Mouse (Mus musculus) forebrain, postnatal 0 days (tissue): ENCODE measurements at regions not wholly inside any gene's neighbourhood (a gene's known extent, or its start where the extent isn't known, plus 50 kb on each side); places are given as distances from the start of the nearest gene placed in this dataset.

Source experiments
- ATAC-seq: fragments of 200-750 bp; cut with Nextera tagmentation; 2 replicates; pipeline ENCODE4 v1.8.0; 2017; ENCODE audit warnings: mild to moderate bottlenecking, moderate library complexity
- DNase-seq: peaks from one replicate; pipeline ENCODE4 v3.0.0-alpha.2; 2015
- H3K27ac ChIP-seq: fragments of 300-500 bp; sonication (generic); 2 replicates; pipeline ENCODE4 v1.5.1; 2014; ENCODE audit warnings: low read depth, mild to moderate bottlenecking, antibody characterized with exemption, low read length, moderate library complexity, mixed read lengths
- H3K27me3 ChIP-seq: fragments of 300-500 bp; sonication (generic); 2 replicates; pipeline ENCODE4 v1.6.1; 2014; ENCODE audit warnings: mild to moderate bottlenecking, low read length, mixed read lengths; ENCODE audit not compliant: insufficient read depth
- H3K36me3 ChIP-seq: fragments of 300-500 bp; sonication (generic); 2 replicates; pipeline ENCODE4 v1.6.1; 2014; ENCODE audit warnings: mild to moderate bottlenecking, moderate library complexity; ENCODE audit not compliant: insufficient read depth
- H3K4me1 ChIP-seq: fragments of 300-500 bp; sonication (generic); 2 replicates; pipeline ENCODE4 v1.6.1; 2014; ENCODE audit warnings: antibody characterized with exemption; ENCODE audit not compliant: insufficient read depth
- H3K4me2 ChIP-seq: fragments of 300-500 bp; sonication (generic); 2 replicates; pipeline ENCODE4 v1.6.1; 2014; ENCODE audit warnings: low read depth, mild to moderate bottlenecking, moderate library complexity
- H3K4me3 ChIP-seq: fragments of 300-500 bp; sonication (generic); 2 replicates; pipeline ENCODE4 v1.5.1; 2014; ENCODE audit warnings: low read depth, low read length, mixed read lengths
- H3K9ac ChIP-seq: fragments of 300-500 bp; sonication (generic); 2 replicates; pipeline ENCODE4 v1.6.1; 2014; ENCODE audit warnings: mild to moderate bottlenecking
- H3K9me3 ChIP-seq: fragments of 300-500 bp; sonication (generic); 2 replicates; pipeline ENCODE4 v1.6.1; 2016; ENCODE audit warnings: low read length
- CTCF ChIP-seq: sonication (generic); IDR thresholded peaks from 2 replicates; pipeline ENCODE4 v1.5.1; 2016; ENCODE audit warnings: antibody characterized with exemption, control low read depth, low read depth
- WGBS: fragments of 180-500 bp; shearing (Covaris S2); extraction: QIAGEN DNeasy Blood & Tissue Kit; methylation state at CpG from one replicate; pipeline ENCODE4 v1.1.7; 2014; 5-methylcytosine and 5-hydroxymethylcytosine counted together

DNA sequence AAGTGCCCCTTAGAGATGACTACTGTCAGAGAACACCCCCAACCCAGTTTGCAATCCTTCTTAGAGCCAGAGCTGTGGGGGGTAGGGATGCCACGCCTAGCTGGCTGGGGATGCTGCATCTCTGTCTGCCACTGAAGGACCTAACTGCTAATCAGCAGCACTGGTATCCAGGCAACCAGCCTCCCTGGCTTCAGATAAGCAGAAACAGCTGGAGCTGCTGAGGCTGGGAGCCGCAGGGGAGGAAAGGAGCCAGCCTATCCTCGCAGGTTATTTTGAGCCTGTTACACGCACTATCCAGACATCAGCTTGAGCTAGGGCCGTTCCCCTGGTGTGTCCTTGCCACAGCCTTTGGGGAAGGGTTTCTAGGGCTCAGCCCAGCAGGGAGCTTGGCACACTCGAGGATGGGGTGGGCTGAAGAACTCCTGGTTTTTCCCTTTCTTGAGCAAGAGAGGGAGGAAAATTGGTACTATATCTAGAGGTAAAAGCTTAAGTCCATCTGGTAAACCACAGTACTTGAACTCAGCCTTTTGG is 68.4 kb downstream of the Irf2bpl start:
- TF ChIP-seq CTCF: no peak
- 0 out of 2 replicates have a peak overlapping the region, but pooled peaks have one; percentile 9 for H3K4me2 ChIP-seq
- peak; percentile 90 for DNase-seq
- peak overlapping the region; percentile 23 for H3K9ac ChIP-seq
- peaks cover 35% of the 10 kb centered on the region for H3K4me1 ChIP-seq
- H3K27me3 ChIP-seq: no peaks in the 10 kb centered on the region
- 2% methylated on average over 6 of the region's 6 CpGs for WGBS
- H3K36me3 ChIP-seq: no peaks in the 10 kb centered on the region
- peak; percentile 95 for ATAC-seq
- H3K9me3 ChIP-seq: no peaks in the 10 kb centered on the region
- H3K27ac ChIP-seq: peak overlapping the region; percentile 93
- H3K4me3 ChIP-seq: no peak overlapping the region

DNA sequence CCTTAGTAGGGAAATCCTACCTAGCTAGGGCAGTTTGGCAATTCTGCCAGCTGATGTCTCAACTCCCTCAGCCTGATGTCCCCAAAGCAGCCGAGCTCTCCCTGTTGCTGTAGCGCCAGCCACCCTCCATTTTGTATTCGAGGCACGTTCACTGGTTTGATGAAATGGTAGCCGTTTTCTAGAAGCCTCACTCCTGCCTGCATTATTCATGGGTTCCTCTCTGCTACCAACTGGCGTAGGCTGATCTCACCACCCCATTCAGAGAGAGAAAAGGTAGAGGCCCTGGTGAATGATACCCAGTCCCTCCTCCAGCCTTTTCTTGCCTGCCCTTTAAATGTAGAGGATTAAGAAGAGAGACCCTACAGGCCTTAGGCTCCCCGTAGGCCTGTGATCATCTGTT is 69.9 kb downstream of the Irf2bpl start:
- peak; percentile 32; the same call in 1 of the 2 replicates for ATAC-seq
- 18% methylated on average over 7 of the region's 7 CpGs for WGBS

More for the DNA sequence above, 69.9 kb downstream of the Irf2bpl start:
- no peak overlapping the region for H3K4me2 ChIP-seq
- H3K9ac ChIP-seq: no peak overlapping the region
- peak overlapping the region; percentile 93 for H3K27ac ChIP-seq
- no peak overlapping the region for H3K4me3 ChIP-seq
- H3K9me3 ChIP-seq: no peaks in the 10 kb centered on the region
- H3K36me3 ChIP-seq: no peaks in the 10 kb centered on the region
- H3K4me1 ChIP-seq: peaks cover 44% of the 10 kb centered on the region
- peak; percentile 84 for DNase-seq
- H3K27me3 ChIP-seq: no peaks in the 10 kb centered on the region
- no peak for TF ChIP-seq CTCF
